Mouse (Mus musculus): ENCODE data around the gene Thsd4.

DNA sequence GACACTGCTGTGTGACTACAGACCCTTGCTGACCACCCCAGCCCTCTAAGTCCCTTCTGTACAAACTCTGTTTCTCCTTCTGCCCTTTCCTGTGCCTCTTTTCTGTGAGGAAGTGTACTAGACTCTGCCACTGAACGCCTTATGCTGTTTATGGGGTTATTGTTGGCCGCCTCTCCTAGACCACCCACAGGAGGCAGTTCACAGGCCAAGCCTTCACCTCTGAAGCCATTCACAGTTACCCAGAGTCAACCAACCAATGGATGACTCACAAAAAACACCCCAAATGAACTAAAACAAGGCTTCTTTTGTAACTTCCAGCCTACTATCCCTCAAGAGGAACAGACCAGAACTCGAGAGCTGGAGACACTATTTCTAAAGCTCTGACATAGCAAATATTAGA is 520.4 kb downstream of the Thsd4 start:
- no peak for TF ChIP-seq CTCF (IDR thresholded peaks at IDR 0.05; ENCODE audit: extremely low read depth, insufficient read length, insufficient replicate concordance, low read depth, low read length)
- TF ChIP-seq POLR2A (IDR thresholded peaks at IDR 0.05; ENCODE audit: low read depth, low read length) = no peak

All from small intestine, adult 2 months (tissue).